10 mouse cellular contexts compared by ENCODE assay signal in genomic region chr4:117682463-117682862, GRCm38 (mm10). TPM values are rescaled to one million over a fixed set of nuclear protein-coding genes. Genes with fewer than 3 reads are reported as not detected.
DNase-seq lines count a peak whose midpoint lies in the region; ATAC-seq and TF ChIP-seq lines count a peak whose summit lies in the region.
"Had no signal": no experiment of that assay in that cellular context is flagged by ENCODE, and none has a peak within 500 bp of the region (broad histone marks: within the 10 kb centered on the region; RNA-seq: fewer than 3 reads in every experiment).

No protein-coding gene starts in this region.

- H3K4me2 ChIP-seq in limb, embryonic 14.5 days (replicated peaks; ENCODE audit: low read depth, low read length, severe bottlenecking): peak overlapping the region; percentile 88
- peak overlapping the region; percentile 83 for H3K4me2 ChIP-seq in stomach, embryonic 14.5 days (replicated peaks; ENCODE audit: low read depth, low read length)

- no peaks in the 10 kb centered on the region for H3K9me3 ChIP-seq in megakaryocyte, embryonic 14.5 days
- H3K9me3 ChIP-seq in limb, embryonic 14.5 days (ENCODE audit: control insufficient read depth, low read length): no peaks in the 10 kb centered on the region
- no peaks in the 10 kb centered on the region for H3K9me3 ChIP-seq in stomach, embryonic 14.5 days (ENCODE audit: control insufficient read depth, low read depth, low read length)

- TF ChIP-seq POLR2A in cerebellum, adult 2 months (IDR thresholded peaks at IDR 0.05; ENCODE audit: borderline replicate concordance, insufficient read depth, low read length): no peak
- TF ChIP-seq POLR2A in limb, embryonic 14.5 days (IDR thresholded peaks at IDR 0.05; ENCODE audit: borderline replicate concordance, extremely low read depth, insufficient read depth, insufficient read length): no peak

- no peak for TF ChIP-seq CTCF in cerebellum, adult 2 months (IDR thresholded peaks at IDR 0.05; ENCODE audit: borderline replicate concordance, insufficient read depth, low read depth, low read length)

- no peak overlapping the region for H3K27ac ChIP-seq in cerebellum, adult 2 months (ENCODE audit: insufficient read depth, low read length)
- no peak overlapping the region for H3K27ac ChIP-seq in limb, embryonic 14.5 days (replicated peaks; ENCODE audit: low read depth, low read length)
- no peak overlapping the region for H3K27ac ChIP-seq in stomach, embryonic 14.5 days (ENCODE audit: low read length)

- DNase-seq in cerebellum, adult 2 months: no peak
- no peak for DNase-seq in cerebellum, postnatal 36 days
- peak; percentile 16 for DNase-seq in limb, embryonic 14.5 days (ENCODE audit: low spot score)
- no peak for DNase-seq in Muller cell, postnatal 12 days (ENCODE audit: inconsistent ontology term)
- DNase-seq in left cerebral cortex, postnatal 4 days: no peak

- no peaks in the 10 kb centered on the region for H3K4me1 ChIP-seq in cerebellum, adult 2 months (ENCODE audit: control insufficient read depth, insufficient read depth, low read length)
- peaks cover 16% of the 10 kb centered on the region for H3K4me1 ChIP-seq in megakaryocyte, embryonic 14.5 days
- H3K4me1 ChIP-seq in limb, embryonic 14.5 days (ENCODE audit: control insufficient read depth, insufficient read depth, low read length): peaks cover 4% of the 10 kb centered on the region; the same call in 1 of the 2 replicates
- H3K4me1 ChIP-seq in stomach, embryonic 14.5 days (ENCODE audit: control insufficient read depth, insufficient read depth, low read length): peaks cover 6% of the 10 kb centered on the region; the same call in 1 of the 2 replicates

- no peaks in the 10 kb centered on the region for H3K27me3 ChIP-seq in cerebellum, adult 2 months (ENCODE audit: control insufficient read depth, insufficient read depth, low read length)
- H3K27me3 ChIP-seq in megakaryocyte, embryonic 14.5 days (replicated peaks): peaks cover 5% of the 10 kb centered on the region
- H3K27me3 ChIP-seq in limb, embryonic 14.5 days (ENCODE audit: control insufficient read depth, insufficient read depth, low read length): no peaks in the 10 kb centered on the region
- no peaks in the 10 kb centered on the region for H3K27me3 ChIP-seq in stomach, embryonic 14.5 days (ENCODE audit: control insufficient read depth, insufficient read depth, low read length)

- 0 out of 2 replicates have a peak overlapping the region, but pooled peaks have one; percentile 71 for H3K9ac ChIP-seq in limb, embryonic 14.5 days (ENCODE audit: low read depth, low read length, severe bottlenecking)
- peak overlapping the region; percentile 84; the same call in 1 of the 2 replicates for H3K9ac ChIP-seq in stomach, embryonic 14.5 days (replicated peaks; ENCODE audit: low read depth, low read length)

- ATAC-seq in megakaryocyte, adult 5-6 weeks (ENCODE audit: poor library complexity, severe bottlenecking): no peak
- no peak for ATAC-seq in limb, embryonic 14.5 days (ENCODE audit: low FRiP score, low read depth)
- ATAC-seq in stomach, embryonic 14.5 days (ENCODE audit: insufficient number of reproducible peaks, insufficient read depth, low FRiP score, low read depth): no peak

- peaks cover 36% of the 10 kb centered on the region for H3K36me3 ChIP-seq in megakaryocyte, embryonic 14.5 days (replicated peaks; ENCODE audit: low read length)
- peaks cover 33% of the 10 kb centered on the region for H3K36me3 ChIP-seq in limb, embryonic 14.5 days (ENCODE audit: control insufficient read depth, insufficient read depth, low read length)
- peaks cover 24% of the 10 kb centered on the region for H3K36me3 ChIP-seq in stomach, embryonic 14.5 days (ENCODE audit: control insufficient read depth, insufficient read depth, low read length)

- H3K4me3 ChIP-seq in cerebellum, adult 2 months (replicated peaks; ENCODE audit: insufficient read depth, low read depth, low read length): peak overlapping the region; percentile 85
- peak overlapping the region; percentile 100 for H3K4me3 ChIP-seq in megakaryocyte, embryonic 14.5 days (replicated peaks)
- peak overlapping the region; percentile 76 for H3K4me3 ChIP-seq in limb, embryonic 14.5 days (replicated peaks; ENCODE audit: low read length)
- H3K4me3 ChIP-seq in stomach, embryonic 14.5 days (ENCODE audit: low read depth, low read length): peak overlapping the region; percentile 71

- intact Hi-C loops in left cerebral cortex, postnatal 4 days (cut with DNase I): no loop called here

RNA-seq across cellular contexts. Expression of gene Dmap1, which starts 0.4 kb away (rescaled TPM):
- polyA plus RNA-seq in cerebellum, adult 2 months (2012; rRNA removed): 48.7 and 53.5 TPM in 2 replicates
- polyA plus RNA-seq in megakaryocyte, embryonic 14.5 days (2012; ENCODE audit: insufficient read depth, low replicate concordance): 7.7 and 22.5 TPM in 2 replicates
- 9.6 and 11.3 TPM in 2 replicates for total RNA-seq in megakaryocyte, adult 5-6 weeks (2015)
- 14.7 and 18.1 TPM in 2 replicates for total RNA-seq in megakaryocyte, adult 5-6 weeks (2017)
- polyA plus RNA-seq in limb, embryonic 14.5 days (2012; rRNA removed): 51.7 and 57.5 TPM in 2 replicates
- 66.8 and 72.4 TPM in 2 replicates for polyA plus RNA-seq in limb, embryonic 14.5 days (2014; fragmentation: Nextera tagmentation; extraction: Ambion mirVana)
- polyA plus RNA-seq in stomach, embryonic 14.5 days (2014; fragmentation: Nextera tagmentation; extraction: Ambion mirVana): 67.9 TPM in 2 replicates
- total RNA-seq in left cerebral cortex, postnatal 4 days (2021): 10 to 100 TPM; 46.1 to 47.6 TPM

RNA-seq across cellular contexts. Expression of gene Gm12845, which starts 41.7 kb away (rescaled TPM):
- not detected in 2 replicates for polyA plus RNA-seq in cerebellum, adult 2 months (2012; rRNA removed)
- polyA plus RNA-seq in megakaryocyte, embryonic 14.5 days (2012; ENCODE audit: insufficient read depth, low replicate concordance): not detected in 2 replicates
- total RNA-seq in megakaryocyte, adult 5-6 weeks (2015): not detected in 2 replicates
- not detected in 2 replicates for total RNA-seq in megakaryocyte, adult 5-6 weeks (2017)
- not detected in 2 replicates for polyA plus RNA-seq in limb, embryonic 14.5 days (2012; rRNA removed)
- polyA plus RNA-seq in limb, embryonic 14.5 days (2014; fragmentation: Nextera tagmentation; extraction: Ambion mirVana): not detected in 2 replicates
- not detected in 2 replicates for polyA plus RNA-seq in stomach, embryonic 14.5 days (2014; fragmentation: Nextera tagmentation; extraction: Ambion mirVana)
- not detected for total RNA-seq in left cerebral cortex, postnatal 4 days (2021)
- total RNA-seq: adrenal gland, postnatal 10 days; hematopoietic stem cell, adult 5-6 weeks had no signal
